Mouse (Mus musculus): ENCODE measurements around the gene Ccdc167. TPM values are rescaled to one million over a fixed set of nuclear protein-coding genes. Genes with fewer than 3 reads are reported as not detected.

Ccdc167 gene
- polyA plus RNA-seq, 1 experiment, result 28.3 TPM

GRCm38 (mm10) chr17:29673325-29673724, 43.5 kb downstream of the Ccdc167 start:
- Histone ChIP-seq H3K27ac (ENCODE audit: control insufficient read depth, insufficient read depth, low read depth, low read length, poor library complexity) (peak overlapping the region; percentile 89), H3K4me3 (replicated peaks; ENCODE audit: control insufficient read depth, low read depth, low read length) (no peak overlapping the region), H3K4me1 (ENCODE audit: control insufficient read depth, insufficient read depth, low read length) (peaks cover 11% of the 10 kb centered on the region)
- WGBS, result 61% methylated on average over 4 of the region's 4 CpGs
- TF ChIP-seq CTCF (IDR thresholded peaks at IDR 0.05; ENCODE audit: control insufficient read depth, insufficient read depth, low read length) (no peak), POLR2A (IDR thresholded peaks at IDR 0.05; ENCODE audit: borderline replicate concordance, control insufficient read depth, low read depth, low read length) (no peak)

- Histone ChIP-seq H3K27ac (ENCODE audit: control insufficient read depth, insufficient read depth, low read depth, low read length, poor library complexity) (no peak overlapping the region), H3K4me1 (ENCODE audit: control insufficient read depth, insufficient read depth, low read length) (peaks cover 10% of the 10 kb centered on the region; the same call in 1 of the 2 replicates), H3K4me3 (replicated peaks; ENCODE audit: control insufficient read depth, low read depth, low read length) (no peak overlapping the region)
- WGBS, result 66% methylated on average over 2 of the region's 2 CpGs
- TF ChIP-seq CTCF (IDR thresholded peaks at IDR 0.05; ENCODE audit: control insufficient read depth, insufficient read depth, low read length) (no peak), POLR2A (IDR thresholded peaks at IDR 0.05; ENCODE audit: borderline replicate concordance, control insufficient read depth, low read depth, low read length) (no peak)
These were observed 45.8 kb downstream of the Ccdc167 start for GRCm38 (mm10) chr17:29671021-29671420.

GRCm38 (mm10) chr17:29669936-29670335, 46.9 kb downstream of the Ccdc167 start:
- Histone ChIP-seq H3K4me3 (replicated peaks; ENCODE audit: control insufficient read depth, low read depth, low read length) (no peak overlapping the region), H3K27ac (ENCODE audit: control insufficient read depth, insufficient read depth, low read depth, low read length, poor library complexity) (0 out of 2 replicates have a peak overlapping the region, but pooled peaks have one; percentile 23), H3K4me1 (ENCODE audit: control insufficient read depth, insufficient read depth, low read length) (peaks cover 10% of the 10 kb centered on the region)
- TF ChIP-seq CTCF (IDR thresholded peaks at IDR 0.05; ENCODE audit: control insufficient read depth, insufficient read depth, low read length) (no peak), POLR2A (IDR thresholded peaks at IDR 0.05; ENCODE audit: borderline replicate concordance, control insufficient read depth, low read depth, low read length) (no peak)

DNA sequence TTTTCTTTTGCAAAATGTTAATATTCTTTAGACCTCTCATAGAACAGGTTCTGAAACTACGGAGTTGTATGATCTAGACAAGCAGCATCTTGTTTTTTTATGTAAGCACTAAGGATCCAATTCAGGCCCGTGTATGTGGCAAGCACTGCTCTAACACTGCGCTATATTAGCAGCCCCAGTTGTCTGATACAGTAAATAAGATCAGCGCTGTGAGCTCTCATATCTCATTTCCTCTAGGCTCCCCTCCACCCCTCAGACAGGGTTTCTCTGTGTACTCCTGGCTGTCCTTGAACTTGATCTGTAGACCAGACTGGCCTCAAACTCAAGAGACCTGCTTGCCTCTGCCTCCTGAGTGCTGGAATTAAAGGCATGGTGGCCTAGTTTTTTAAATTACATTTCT, 47.8 kb downstream of the Ccdc167 start:
- TF ChIP-seq CTCF (IDR thresholded peaks at IDR 0.05; ENCODE audit: control insufficient read depth, insufficient read depth, low read length), result no peak
- TF ChIP-seq POLR2A (IDR thresholded peaks at IDR 0.05; ENCODE audit: borderline replicate concordance, control insufficient read depth, low read depth, low read length), result no peak
- 71% methylated on average over 4 of the region's 4 CpGs for WGBS
- Histone ChIP-seq H3K4me1 (ENCODE audit: control insufficient read depth, insufficient read depth, low read length) (peaks cover 11% of the 10 kb centered on the region), H3K27ac (ENCODE audit: control insufficient read depth, insufficient read depth, low read depth, low read length, poor library complexity) (0 out of 2 replicates have a peak overlapping the region, but pooled peaks have one; percentile 21), H3K4me3 (replicated peaks; ENCODE audit: control insufficient read depth, low read depth, low read length) (no peak overlapping the region)

DNA sequence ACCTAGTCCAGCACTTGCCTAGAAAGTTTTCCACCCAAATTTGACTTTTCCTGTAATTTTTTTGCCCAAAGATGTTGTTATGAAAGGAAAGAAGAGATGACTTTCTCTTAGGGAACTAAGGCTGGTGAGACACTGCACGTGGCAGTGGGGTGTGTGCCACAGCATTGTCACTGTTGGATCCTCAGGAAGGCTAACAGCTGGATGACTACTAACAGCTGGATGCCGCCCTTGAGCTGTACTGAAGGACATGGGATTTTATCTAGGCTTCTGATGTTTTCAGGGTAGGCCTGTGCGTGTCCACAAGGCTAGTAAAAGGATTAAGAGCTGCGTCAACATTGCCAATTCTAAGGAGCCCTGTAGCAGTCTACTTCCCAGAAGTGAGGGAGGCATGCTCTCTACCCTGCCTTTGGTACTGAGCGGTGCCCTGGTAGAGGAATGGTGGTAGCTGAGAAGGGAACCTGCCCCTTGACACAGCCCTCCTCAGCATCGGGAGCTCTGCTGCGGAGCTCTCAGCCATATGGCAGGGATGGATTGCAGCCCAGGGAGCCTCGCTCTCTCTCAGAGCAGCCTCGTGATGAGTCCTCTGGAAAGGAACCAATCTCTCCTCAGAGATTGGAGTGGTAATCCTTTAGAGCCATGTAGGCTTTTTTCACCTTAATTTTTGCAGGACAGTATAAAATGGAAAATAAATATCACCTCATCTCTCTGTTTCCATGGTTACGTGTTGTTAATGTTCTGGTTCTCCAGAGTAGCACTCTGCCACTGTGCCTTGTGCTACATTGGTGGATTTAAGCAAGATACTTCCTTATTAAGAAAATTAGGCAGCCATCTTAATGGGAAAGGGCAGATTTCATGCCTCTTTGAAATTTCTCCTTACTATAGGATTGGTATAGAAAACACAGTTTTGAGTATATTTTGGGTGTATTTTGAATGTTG, 48.5 kb downstream of the Ccdc167 start:
- Histone ChIP-seq H3K4me1 (ENCODE audit: control insufficient read depth, insufficient read depth, low read length) (peaks cover 9% of the 10 kb centered on the region), H3K27ac (ENCODE audit: control insufficient read depth, insufficient read depth, low read depth, low read length, poor library complexity) (no peak overlapping the region), H3K4me3 (replicated peaks; ENCODE audit: control insufficient read depth, low read depth, low read length) (no peak overlapping the region)
- 93% methylated on average over 10 of the region's 10 CpGs for WGBS
- TF ChIP-seq CTCF (IDR thresholded peaks at IDR 0.05; ENCODE audit: control insufficient read depth, insufficient read depth, low read length) (no peak), POLR2A (IDR thresholded peaks at IDR 0.05; ENCODE audit: borderline replicate concordance, control insufficient read depth, low read depth, low read length) (no peak)

DNA sequence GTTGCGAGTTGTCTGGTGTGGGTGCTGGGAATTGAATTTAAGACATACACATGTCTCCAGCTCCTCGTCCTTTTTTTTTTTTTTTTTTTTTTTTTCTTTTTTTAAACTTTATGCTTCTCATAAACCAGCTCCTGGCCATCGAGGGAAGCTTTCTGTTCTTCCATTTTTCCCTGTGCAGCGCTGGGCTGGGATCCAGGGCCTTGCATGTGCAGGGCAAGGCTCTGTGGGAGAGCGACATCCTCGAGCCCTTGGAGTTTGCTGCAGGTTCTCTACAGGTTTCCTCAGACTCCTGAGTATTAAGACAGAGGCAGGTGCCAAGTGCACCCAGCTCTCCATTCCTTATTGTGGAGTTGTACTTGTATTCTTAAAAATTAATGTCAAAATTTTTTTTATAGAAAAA, 54.7 kb downstream of the Ccdc167 start:
- Histone ChIP-seq H3K27ac (ENCODE audit: control insufficient read depth, insufficient read depth, low read depth, low read length, poor library complexity) (no peak overlapping the region), H3K4me3 (replicated peaks; ENCODE audit: control insufficient read depth, low read depth, low read length) (no peak overlapping the region), H3K4me1 (ENCODE audit: control insufficient read depth, insufficient read depth, low read length) (peaks cover 3% of the 10 kb centered on the region)
- TF ChIP-seq CTCF (IDR thresholded peaks at IDR 0.05; ENCODE audit: control insufficient read depth, insufficient read depth, low read length) (no peak), POLR2A (IDR thresholded peaks at IDR 0.05; ENCODE audit: borderline replicate concordance, control insufficient read depth, low read depth, low read length) (no peak)
- WGBS, result 86% methylated on average over 6 of the region's 6 CpGs

- Histone ChIP-seq H3K4me1 (ENCODE audit: control insufficient read depth, insufficient read depth, low read length) (peaks cover 3% of the 10 kb centered on the region), H3K27ac (ENCODE audit: control insufficient read depth, insufficient read depth, low read depth, low read length, poor library complexity) (peak overlapping the region; percentile 98), H3K4me3 (replicated peaks; ENCODE audit: control insufficient read depth, low read depth, low read length) (peak overlapping the region; percentile 90)
- WGBS, result under 1% methylated on average over 41 of the region's 41 CpGs
- no peak for TF ChIP-seq POLR2A (IDR thresholded peaks at IDR 0.05; ENCODE audit: borderline replicate concordance, control insufficient read depth, low read depth, low read length)
- TF ChIP-seq CTCF (IDR thresholded peaks at IDR 0.05; ENCODE audit: control insufficient read depth, insufficient read depth, low read length), result no peak
These were observed 56.0 kb downstream of the Ccdc167 start for GRCm38 (mm10) chr17:29660762-29661391.

DNA sequence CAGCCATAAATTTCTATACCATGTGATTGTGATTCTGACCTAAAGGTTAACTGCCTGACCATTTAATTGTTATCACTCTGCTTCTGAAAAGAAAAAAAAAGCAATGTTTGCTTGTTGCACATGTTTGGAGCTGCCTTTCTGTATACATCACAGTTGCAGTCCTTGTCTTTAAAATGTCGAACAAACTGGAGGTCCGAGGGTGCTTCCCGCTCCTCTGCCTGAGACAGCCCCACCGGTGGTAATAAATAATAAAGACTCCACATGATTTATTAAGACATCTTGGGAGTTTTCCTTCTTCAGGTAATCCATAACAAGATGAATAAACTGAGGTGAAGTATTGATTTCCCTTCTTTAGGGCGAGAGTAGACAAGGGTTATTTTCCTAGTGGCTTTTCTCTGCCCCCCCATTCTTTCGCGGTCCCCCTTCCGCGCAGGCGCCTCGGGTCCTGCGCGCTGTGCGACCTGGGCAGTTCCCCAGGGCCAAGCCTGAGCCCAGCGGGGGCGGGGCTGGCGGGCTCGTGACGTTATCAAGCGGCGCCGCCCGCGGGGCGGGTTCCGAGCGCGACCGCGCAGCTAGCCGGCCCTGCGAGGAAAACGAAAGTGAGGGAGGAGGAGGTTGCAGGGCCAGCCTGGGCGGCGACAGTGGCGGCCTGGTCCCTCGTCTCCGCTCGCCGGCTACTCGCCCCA, 56.6 kb downstream of the Ccdc167 start, which contains the start of gene Cmtr1:
Gene Cmtr1 (plus strand): TSS at position 520 of the 686 bp plus-strand sequence.
- TF ChIP-seq CTCF (IDR thresholded peaks at IDR 0.05; ENCODE audit: control insufficient read depth, insufficient read depth, low read length), result no peak
- peak; percentile 94 for TF ChIP-seq POLR2A (IDR thresholded peaks at IDR 0.05; ENCODE audit: borderline replicate concordance, control insufficient read depth, low read depth, low read length)
- WGBS, result under 1% methylated on average over 41 of the region's 41 CpGs

More for the DNA sequence above, 56.6 kb downstream of the Ccdc167 start, which contains the start of gene Cmtr1:
- H3K4me1 ChIP-seq (ENCODE audit: control insufficient read depth, insufficient read depth, low read length), result peaks cover 3% of the 10 kb centered on the region
- peak within 1 kb of the TSS; percentile 90 for H3K4me3 ChIP-seq (replicated peaks; ENCODE audit: control insufficient read depth, low read depth, low read length)
- H3K27ac ChIP-seq (ENCODE audit: control insufficient read depth, insufficient read depth, low read depth, low read length, poor library complexity), result peak within 1 kb of the TSS; percentile 98

Measured in bone marrow, adult 2 months (tissue).